Mouse (Mus musculus) frontal cortex, postnatal 10 days (tissue): ENCODE data around the gene Gm7879.
A peak's percentile ranks its signal among the peaks of the same experiment; 100 is the strongest.

Source experiments
- DNase-seq, 2 experiments: peaks; one replicate each; pipeline ENCODE4 v3.0.0; 2022; ENCODE audit warnings: low spot score in 2 of 2, mixed read lengths in 1 of 2

Gm7879 gene

DNA sequence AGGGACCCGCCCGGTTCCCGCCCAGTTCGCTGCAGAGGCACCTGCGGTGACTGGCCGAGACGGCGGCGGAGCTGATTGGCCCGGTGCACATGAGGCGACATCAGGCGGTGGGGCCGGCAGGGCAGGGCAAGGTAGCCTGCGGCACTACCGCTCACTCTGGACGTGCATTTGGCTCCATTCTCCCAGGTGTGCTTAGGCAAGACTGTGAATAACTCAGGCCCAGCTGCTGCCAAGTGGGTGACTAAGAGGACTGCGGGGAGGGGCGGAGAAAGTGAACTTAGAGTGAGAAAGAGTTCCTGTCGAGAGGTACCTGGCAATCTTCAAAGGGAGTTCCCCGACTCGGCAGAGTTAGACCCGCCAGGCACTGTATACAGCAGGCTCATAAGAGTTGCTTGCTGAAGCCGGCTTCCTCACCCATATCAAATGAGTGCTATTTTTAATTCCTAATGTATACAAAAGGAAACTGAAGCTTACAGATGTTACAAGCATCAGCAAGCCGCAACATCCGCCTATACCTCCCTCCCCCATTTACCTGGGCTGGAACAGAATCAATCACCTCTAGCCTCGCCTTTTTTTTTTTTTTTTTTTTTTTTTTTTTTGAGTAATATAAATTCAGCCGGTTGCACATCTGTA lies 35.3 kb downstream of the Gm7879 start:
- DNase-seq, result peak; percentile 7 to 9

DNA sequence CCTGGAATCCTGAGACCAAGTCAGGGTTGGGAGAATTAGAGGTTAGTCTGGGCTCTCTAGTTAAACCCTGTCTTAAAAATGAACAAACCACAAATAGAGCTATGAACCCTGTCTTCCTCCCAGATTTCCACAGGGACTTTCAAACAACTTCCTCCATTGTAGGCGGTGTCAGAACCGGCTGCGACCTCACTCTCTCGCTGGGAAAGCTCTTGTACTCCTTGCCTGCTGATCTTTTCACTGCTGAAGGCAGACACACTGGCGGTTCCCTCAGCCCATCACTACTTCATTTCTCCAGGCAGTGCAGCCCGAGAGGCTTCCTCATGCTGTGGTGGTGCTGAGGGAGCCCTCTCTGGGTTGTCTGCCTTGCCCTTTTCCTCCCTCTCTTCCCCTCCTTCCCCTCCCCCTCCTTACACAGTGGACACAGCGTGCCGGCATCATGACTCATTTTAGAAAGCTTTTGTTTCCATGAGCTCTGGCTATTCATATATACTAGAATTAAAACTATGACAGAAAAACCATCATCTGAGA lies 35.9 kb downstream of the Gm7879 start:
- DNase-seq, result no peak

DNA sequence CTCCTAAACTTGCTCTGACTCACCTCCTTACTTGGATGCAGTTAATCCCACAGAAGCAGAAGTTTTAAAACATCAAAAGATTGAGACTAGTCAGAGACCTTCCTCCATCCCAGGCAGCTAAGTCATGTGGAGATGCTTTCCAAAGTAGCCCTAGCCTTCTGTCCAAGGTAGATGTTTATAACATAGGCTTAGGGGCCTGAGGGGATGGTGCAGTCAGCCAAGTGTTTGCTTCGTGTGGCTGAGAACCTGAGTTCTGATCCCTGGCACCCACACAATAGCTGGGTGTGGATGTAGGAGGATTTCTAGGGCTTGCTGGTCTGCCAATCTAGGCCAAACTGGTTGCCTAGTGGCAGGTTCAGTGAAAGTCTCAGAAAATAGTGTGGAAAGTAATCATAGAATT lies 40.3 kb downstream of the Gm7879 start:
- no peak for DNase-seq

DNA sequence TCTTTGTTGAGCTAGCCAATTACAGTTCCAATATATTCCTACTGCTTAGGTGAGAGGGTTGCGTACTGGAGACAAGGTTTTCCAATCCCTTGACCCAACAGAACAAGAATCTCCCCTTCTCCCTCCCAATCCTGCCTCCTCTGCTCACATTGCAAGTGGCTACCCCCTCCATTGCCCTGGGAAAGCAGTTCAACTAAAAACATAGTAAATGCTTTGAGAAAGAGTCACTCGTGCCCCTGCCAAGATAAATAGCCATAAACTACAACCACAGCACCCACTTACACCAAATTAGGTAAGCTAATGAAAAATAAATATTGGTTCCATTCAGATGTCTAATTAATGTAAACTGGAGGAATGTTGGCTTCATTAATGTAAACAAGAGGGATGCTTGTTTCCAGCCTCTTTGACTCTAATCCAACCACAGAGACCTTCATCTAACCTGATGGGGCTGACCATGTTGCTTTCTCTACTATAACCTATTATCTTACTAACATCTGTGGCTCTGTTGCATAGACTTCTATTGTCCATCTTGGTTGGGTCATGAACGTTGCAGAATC lies 47.0 kb downstream of the Gm7879 start:
- no peak for DNase-seq

DNA sequence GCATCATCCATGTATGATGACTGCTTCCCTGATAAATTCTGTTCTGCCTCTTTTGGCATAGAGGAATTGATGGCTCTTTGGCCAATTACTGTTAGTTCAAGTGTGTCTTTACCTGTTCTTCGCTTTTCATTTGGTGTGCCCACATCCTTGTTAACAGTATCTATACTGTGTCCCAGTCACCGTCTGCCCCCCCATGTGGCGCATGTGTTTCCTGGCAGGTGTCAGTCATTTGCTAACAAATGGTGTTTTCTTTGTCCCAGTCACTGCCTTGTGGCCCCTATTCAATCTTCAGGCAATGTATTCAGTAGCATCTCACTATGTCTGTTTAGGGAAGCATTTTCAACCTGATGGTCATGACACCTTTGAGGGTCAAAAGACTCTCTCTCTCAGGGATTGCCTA lies 48.1 kb downstream of the Gm7879 start:
- no peak for DNase-seq
